ENCODE assay signal across 8 mouse cellular contexts in genomic region chr6:100833355-100833754, GRCm38 (mm10). TPM values are rescaled to one million over a fixed set of nuclear protein-coding genes. Genes with fewer than 3 reads are reported as not detected.
DNase-seq lines count a peak whose midpoint lies in the region; ATAC-seq and TF ChIP-seq lines count a peak whose summit lies in the region.

Gene Ppp4r2, plus strand, starts transcription at chr6:100833622.

- peak within 1 kb of the TSS; percentile 92 for H3K4me3 ChIP-seq in forebrain, embryonic 15.5 days
- peak within 1 kb of the TSS; percentile 98 for H3K4me3 ChIP-seq in lung, adult 2 months (replicated peaks; ENCODE audit: extremely low read depth, low read depth, low read length)

- peak; percentile 95 for ATAC-seq in forebrain, embryonic 15.5 days (replicated peaks)
- peak; percentile 91 for ATAC-seq in neutrophil, adult 5-6 weeks (ENCODE audit: extremely low read depth, insufficient number of reproducible peaks, low FRiP score, poor library complexity, severe bottlenecking)

- peaks cover 31% of the 10 kb centered on the region for H3K36me3 ChIP-seq in forebrain, embryonic 15.5 days

- H3K27me3 ChIP-seq in forebrain, embryonic 15.5 days, result no peaks in the 10 kb centered on the region

- DNase-seq in ES-CJ7 (ENCODE audit: low read depth, low spot score), result peak; percentile 95
- DNase-seq in cerebellum, adult 11 months, result peak; percentile 90
- DNase-seq in heart, postnatal 25 days (ENCODE audit: low spot score), result peak; percentile 86
- DNase-seq in layer of hippocampus, adult 18-20 months (ENCODE audit: low spot score in 2 of 2), result peak; percentile 83 to 94
- DNase-seq in lung, adult 2 months, result peak; percentile 90
- DNase-seq in thymus, adult 18-20 months, result peak; percentile 82 to 84

- under 1% methylated on average over 42 of the region's 50 CpGs for WGBS in forebrain, embryonic 15.5 days
- WGBS in lung, adult 2 months, result 1% methylated on average over 45 of the region's 50 CpGs

- intact Hi-C loops in heart, postnatal 25 days (cut with DNase I), result loop anchor here (10.0 kb wide), 2 partner anchors 549 to 1169 kb away; partner anchors contain the start of genes Eif4e3, Gm20696 and Rybp

- H3K4me2 ChIP-seq in forebrain, embryonic 15.5 days (replicated peaks), result peak within 1 kb of the TSS; percentile 42

- H3K27ac ChIP-seq in forebrain, embryonic 15.5 days (replicated peaks), result peak within 1 kb of the TSS; percentile 94

- TF ChIP-seq CTCF in lung, adult 2 months (IDR thresholded peaks at IDR 0.05; ENCODE audit: insufficient read depth, low read length), result no peak

- peak; percentile 31; the same call in 1 of the 2 replicates for TF ChIP-seq POLR2A in lung, adult 2 months (IDR thresholded peaks at IDR 0.05; ENCODE audit: borderline replicate concordance, extremely low read depth, low read depth, low read length)

- H3K9ac ChIP-seq in forebrain, embryonic 15.5 days (replicated peaks), result peak within 1 kb of the TSS; percentile 73

- no peaks in the 10 kb centered on the region for H3K9me3 ChIP-seq in forebrain, embryonic 15.5 days

- peaks cover 31% of the 10 kb centered on the region for H3K4me1 ChIP-seq in forebrain, embryonic 15.5 days
- peaks cover 13% of the 10 kb centered on the region for H3K4me1 ChIP-seq in lung, adult 2 months (ENCODE audit: control insufficient read depth, insufficient read depth, low read length)

RNA-seq across cellular contexts. Expression of gene Ppp4r2, which starts in this region (rescaled TPM):
- 24.1 and 25.0 TPM in 2 replicates for polyA plus RNA-seq in forebrain, embryonic 15.5 days (2015; fragmentation: Nextera tagmentation; extraction: Ambion mirVana)
- 10 to 100 TPM; 44.9 to 50.9 TPM for total RNA-seq in heart, postnatal 25 days (2021)
- 10 to 100 TPM; 75.6 to 78.4 TPM for total RNA-seq in layer of hippocampus, adult 18-20 months (2021)
- 14.1 and 20.9 TPM in 2 replicates for polyA plus RNA-seq in lung, adult 2 months (2012; rRNA removed)
- total RNA-seq in neutrophil, adult 5-6 weeks (2017), result 92.6 and 123 TPM in 2 replicates

Comparison
In these comparisons a context has a peak if more than half of its experiments do, and no peak if none do; other contexts are left out.
1. Peak in every context shown above with its lines: DNase-seq, ATAC-seq, H3K4me3 ChIP-seq and H3K27ac ChIP-seq.